Mouse (Mus musculus): ENCODE results near the gene Abcb6. TPM values are rescaled to one million over a fixed set of nuclear protein-coding genes. Genes with fewer than 3 reads are reported as not detected.
A peak's percentile ranks its signal among the peaks of the same experiment; 100 is the strongest.

Gene Abcb6
- total RNA-seq, 2 experiments from 2014 or later = 37.7 to 45.8 TPM

GRCm38 (mm10) chr1:75208967-75209678 is 28.9 kb upstream of the Abcb6 start:
- peak in 1 of 2 experiments; percentile 36 for DNase-seq (ENCODE audit: low spot score in 2 of 2)

DNA sequence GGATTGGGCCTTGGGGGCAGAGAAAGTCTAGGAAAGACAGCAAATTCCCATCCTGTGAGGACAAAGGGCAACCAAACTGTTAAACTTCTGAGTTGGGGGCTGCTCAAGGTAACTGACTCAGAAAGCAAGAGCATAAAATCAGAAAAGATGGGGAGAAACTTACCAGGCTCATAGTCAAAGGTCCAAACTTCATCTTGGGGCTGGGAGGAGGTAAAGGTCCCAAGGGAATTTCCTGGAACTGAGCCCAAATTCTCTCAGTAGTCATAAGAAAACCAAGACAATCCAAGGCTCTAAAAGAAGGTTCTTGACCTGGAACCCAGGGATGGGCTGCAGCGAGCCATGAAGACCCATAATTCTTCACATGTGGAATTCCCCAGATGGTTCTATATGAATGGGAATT is 21.0 kb upstream of the Abcb6 start:
- DNase-seq (ENCODE audit: low spot score in 2 of 2) = no peak

DNA sequence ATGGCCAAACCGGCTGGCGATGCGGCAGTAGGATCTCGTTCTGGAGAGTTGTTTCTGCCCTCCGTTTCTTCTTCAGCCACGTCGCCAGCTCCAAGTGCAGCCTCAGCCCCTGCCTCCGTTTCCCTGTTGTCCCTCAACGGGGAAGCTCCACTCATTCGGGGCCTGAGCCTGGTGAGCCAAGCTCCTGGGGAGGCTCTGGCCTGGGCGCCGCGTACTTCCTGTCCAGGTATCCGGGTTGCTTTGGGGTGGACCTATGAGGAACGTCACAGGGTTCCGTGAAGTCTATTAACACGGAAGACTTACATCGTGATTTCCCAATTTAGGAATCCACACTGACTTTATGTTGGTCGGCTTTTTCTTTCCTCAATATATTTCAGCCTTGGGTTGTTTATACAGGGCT is 12.3 kb upstream of the Abcb6 start:
- DNase-seq (ENCODE audit: low spot score in 2 of 2) = peak in 1 of 2 experiments; percentile 45

DNA sequence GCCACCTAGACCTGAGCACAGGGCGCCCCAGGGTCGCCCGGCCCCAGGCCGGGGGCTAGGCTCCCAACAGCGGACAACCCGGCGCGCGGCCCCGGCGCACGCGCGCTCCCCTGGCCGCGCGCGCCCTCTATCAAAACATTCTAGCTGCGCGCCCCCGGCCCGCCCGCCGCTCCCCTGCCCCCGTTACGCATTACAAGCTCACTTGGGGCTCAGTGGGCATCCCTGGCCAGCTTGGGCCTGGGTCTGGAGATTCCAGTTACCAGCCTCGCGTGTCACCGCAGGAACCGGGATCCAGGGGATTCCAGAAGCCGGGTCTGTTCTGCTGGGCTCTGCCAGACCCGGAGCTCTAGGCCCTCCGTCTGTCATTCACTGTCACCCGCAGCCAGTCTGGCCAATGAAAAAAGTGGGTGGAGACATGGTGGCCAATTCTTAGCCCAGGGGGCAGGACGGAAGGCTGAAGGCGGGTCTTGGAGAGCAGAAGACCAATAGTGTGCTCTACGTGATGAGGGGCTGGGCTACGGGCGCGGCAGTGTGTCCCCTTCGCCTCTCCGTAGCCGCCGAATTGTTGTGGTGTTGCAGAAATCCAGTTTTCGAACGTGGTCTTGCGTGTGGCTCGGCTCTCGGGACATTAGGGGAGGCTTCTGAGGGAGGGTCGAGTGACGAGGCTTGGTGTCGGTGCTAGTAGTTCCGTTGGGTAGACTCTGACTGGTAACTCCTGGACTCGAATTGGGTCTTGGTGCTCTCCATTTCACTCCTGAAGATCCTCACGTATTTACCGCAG is 11.6 kb upstream of the Abcb6 start, which contains the start of the genes Ankzf1 and Atg9a:
Ankzf1 (plus strand) TSS at position 530 of the 781 bp plus-strand sequence.
Atg9a (minus strand) TSS at position 575 of the 781 bp plus-strand sequence.
- DNase-seq (ENCODE audit: low spot score in 2 of 2) = peak; percentile 89 to 91

- no peak for DNase-seq (ENCODE audit: low spot score in 2 of 2)
These were observed 11.0 kb upstream of the Abcb6 start for GRCm38 (mm10) chr1:75191258-75191621.

GRCm38 (mm10) chr1:75190577-75190976 is 10.4 kb upstream of the Abcb6 start:
- DNase-seq (ENCODE audit: low spot score in 2 of 2) = no peak

DNA sequence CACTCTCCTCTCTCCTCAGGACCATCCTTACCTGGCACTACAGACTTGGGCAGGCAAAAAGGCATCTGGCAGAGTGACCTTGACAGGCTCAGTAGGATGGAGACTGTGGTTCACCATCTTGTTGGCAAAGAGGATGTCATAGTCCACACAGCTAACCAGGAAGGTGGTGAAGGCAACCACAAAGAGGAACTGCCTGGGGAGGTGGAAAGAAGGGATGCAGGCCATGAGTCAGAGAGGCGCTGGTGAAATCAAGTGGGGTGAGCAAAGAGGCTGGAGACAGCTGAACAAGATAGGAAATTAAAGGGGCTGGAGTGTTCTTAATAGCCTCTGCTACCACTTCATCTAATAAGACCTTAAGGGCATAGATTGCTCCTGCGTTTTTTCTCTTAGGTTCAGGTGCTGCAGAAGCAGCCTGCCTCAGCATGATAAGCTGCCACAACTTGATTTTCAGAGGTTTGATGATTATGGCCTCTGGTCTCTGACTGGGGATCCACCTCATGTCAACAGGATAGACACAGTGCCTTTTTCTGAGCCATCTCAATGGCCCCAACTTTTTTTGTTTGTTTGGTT is 7.8 kb upstream of the Abcb6 start:
- no peak for DNase-seq (ENCODE audit: low spot score in 2 of 2)

- no peak for DNase-seq (ENCODE audit: low spot score in 2 of 2)
These were observed 6.9 kb upstream of the Abcb6 start for GRCm38 (mm10) chr1:75187126-75187525.

GRCm38 (mm10) chr1:75185495-75185894 is 5.3 kb upstream of the Abcb6 start:
- no peak for DNase-seq (ENCODE audit: low spot score in 2 of 2)

DNA sequence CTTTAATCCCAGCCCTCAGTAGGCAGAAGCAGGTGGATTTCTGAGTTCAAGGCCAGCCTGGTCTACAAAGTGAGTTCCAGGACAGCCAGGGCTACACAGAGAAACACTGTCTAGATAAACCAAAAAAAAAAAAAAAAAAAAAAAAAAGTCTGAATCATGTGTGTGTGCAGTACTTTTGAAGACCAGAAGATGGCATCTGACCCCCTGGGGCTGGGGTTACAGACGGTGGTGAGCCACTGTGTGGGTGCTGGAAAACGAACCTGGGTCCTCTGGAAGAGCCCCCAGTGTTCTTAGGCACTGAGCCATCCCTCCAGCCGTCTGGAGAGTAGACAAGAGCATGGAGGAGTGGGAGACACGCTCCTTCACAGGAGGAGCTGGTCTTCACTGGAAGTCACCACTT is 2.0 kb upstream of the Abcb6 start:
- no peak for DNase-seq (ENCODE audit: low spot score in 2 of 2)

DNA sequence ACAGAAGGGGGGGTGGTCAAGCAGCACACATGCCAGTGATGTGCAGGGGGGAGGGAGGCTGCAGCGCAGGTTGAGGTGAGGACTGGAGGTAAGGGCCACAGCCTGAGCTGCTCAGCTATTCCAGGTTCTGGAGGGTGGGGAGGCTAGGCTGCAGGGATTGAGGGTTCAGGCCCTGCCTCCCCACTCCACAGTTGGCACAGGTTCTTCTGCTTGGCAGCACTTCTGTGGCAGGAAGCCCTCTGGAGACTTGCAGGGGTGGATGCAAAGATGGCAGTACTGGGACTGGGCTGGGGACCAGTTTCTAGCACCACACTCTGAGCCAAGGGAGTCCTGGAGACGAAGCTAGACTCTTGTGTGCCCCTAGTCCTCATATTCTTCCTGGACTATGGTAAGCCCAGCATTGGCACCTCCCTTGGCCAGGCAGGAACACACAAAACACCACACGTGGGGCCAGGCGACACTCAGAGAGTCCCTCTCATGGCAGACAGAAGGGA is 1.2 kb upstream of the Abcb6 start:
- DNase-seq (ENCODE audit: low spot score in 2 of 2) = no peak

- no peak for DNase-seq (ENCODE audit: low spot score in 2 of 2)
These were observed 549 bp upstream of the Abcb6 start for GRCm38 (mm10) chr1:75180741-75181140.

DNA sequence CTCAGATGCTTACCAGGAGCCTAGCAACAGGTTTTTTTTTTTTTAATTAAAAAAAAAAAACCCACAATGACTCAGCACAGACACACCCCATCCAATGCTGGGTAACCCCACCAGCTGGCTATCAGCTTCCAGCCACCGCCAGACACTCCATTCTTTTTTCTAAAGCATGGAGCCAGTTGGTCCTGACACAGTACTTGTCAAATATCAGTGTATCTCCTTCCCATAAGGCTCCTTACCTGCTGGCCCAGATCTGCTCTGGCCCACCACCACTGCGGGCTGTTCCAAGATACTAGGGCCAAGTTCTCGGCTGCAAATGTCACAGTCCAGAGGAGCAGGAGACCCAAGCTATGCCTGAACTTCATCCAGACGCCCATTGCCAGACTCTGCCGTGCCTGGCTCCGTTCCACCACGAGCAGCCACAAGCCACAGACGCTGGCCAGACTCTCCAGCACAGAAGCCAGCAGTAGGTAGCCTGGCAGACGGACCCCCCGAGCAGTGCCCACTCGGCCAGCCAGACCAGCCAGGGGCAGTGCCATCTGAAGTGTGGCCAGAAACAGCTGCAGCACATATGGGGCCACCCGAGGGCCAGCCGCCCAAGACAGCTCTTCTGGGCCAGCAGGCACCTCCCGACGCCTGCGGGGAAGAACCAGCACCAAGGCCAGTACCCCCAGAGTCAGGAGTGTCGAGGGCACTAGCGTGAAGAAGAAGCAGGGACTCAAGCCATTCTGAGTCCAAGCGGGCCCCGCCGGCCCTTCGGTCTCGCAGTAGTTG is 673 bp downstream of the Abcb6 start:
- DNase-seq (ENCODE audit: low spot score in 2 of 2) = peak; percentile 79 to 80

GRCm38 (mm10) chr1:75168472-75169464 is 11.4 kb downstream of the Abcb6 start, which contains the start of gene Zfand2b:
TSS of gene Zfand2b (plus strand) at chr1:75168646.
- DNase-seq (ENCODE audit: low spot score in 2 of 2) = peak; percentile 93

GRCm38 (mm10) chr1:75168093-75168471 is 12.1 kb downstream of the Abcb6 start:
- DNase-seq (ENCODE audit: low spot score in 2 of 2) = no peak

DNA sequence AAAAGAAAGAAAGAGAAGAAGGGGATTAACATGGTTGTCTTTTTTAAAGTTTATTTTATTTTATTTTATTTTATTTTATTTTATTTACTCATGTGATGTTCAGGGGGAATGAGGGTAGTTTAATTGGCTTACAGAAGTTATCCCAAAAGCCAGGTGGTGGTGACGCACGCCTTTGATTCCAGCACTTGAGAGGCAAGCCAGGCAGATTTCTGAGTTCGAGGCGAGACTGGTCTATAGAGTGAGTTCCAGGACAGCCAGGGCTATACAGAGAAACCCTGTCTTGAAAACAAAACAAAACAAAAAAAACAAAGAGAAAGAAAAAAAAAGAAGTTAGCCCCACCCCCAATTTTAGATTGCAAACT is 20.0 kb downstream of the Abcb6 start:
- DNase-seq (ENCODE audit: low spot score in 2 of 2) = no peak

GRCm38 (mm10) chr1:75159540-75160255 is 20.5 kb downstream of the Abcb6 start:
- no peak for DNase-seq (ENCODE audit: low spot score in 2 of 2)

DNA sequence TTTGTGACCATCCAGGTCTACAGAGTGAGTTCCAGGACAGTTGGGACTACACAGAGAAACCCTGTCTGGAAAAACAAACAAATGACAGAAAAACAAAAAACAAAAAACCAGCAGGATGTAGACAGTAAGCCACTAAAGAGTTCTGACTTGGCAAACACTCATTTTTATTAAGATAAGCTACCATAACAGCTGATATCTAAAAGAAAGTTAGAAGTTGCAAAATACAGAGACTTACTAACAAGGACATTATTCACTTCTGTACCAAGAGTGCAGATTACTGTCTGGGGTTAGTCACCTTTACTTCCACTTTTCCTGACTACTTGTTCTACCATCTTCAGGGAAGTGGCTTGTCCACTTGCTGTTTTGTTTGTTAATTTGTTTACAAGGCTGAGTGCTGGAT is 21.2 kb downstream of the Abcb6 start:
- DNase-seq (ENCODE audit: low spot score in 2 of 2) = no peak

DNA sequence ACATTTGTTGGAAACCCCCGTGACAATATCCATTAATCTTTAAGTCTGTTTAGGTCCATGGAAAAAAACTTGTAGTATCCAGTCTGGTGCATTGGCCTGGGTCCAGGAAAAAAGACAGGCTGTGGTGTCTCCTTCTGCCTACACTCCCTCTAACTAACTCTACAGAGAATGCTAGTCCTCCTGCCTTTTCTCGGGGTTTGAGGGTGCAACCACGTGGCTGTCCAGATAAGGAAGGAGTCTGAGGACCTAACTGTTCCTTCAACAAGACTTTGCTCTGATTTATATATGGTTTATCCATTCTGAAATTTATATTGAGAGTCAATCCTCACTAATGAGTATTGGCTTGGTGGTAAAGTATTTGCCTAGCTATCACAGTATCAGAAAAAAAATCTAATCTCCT is 24.4 kb downstream of the Abcb6 start:
- no peak for DNase-seq (ENCODE audit: low spot score in 2 of 2)

All from layer of hippocampus, postnatal 10 days (tissue).